Mouse (Mus musculus): ENCODE measurements around the gene Tssk2. TPM values are rescaled to one million over a fixed set of nuclear protein-coding genes. Genes with fewer than 3 reads are reported as not detected.

Tssk2 gene
- total RNA-seq, 2 experiments from 2014 or later, result not detected

- DNase-seq (ENCODE audit: low spot score in 2 of 2), result no peak
Measured at GRCm38 (mm10) chr16:17945081-17945831, 46.8 kb downstream of the Tssk2 start.

- DNase-seq (ENCODE audit: low spot score in 2 of 2), result no peak
Measured at GRCm38 (mm10) chr16:17949421-17949877, 51.0 kb downstream of the Tssk2 start.

Other genes with a start within 250 kb of the Tssk2 start
- gene Med15, start 165.7 kb upstream of the Tssk2 start, total RNA-seq (2021), result 10 to 100 TPM; 36.9 to 46.9 TPM
- gene Klhl22, start 139.0 kb upstream of the Tssk2 start, total RNA-seq (2021), result 10 to 100 TPM; 56.9 to 60.4 TPM
- gene Scarf2, start 101.4 kb upstream of the Tssk2 start, total RNA-seq (2021), result 10 to 100 TPM; 33.7 to 37.3 TPM
- gene B830017H08Rik, start 65.5 kb upstream of the Tssk2 start, total RNA-seq (2021), result under 1 TPM in 1 of 2 experiments, not detected in 1; 0.25 TPM
- gene Car15, start 60.3 kb upstream of the Tssk2 start, total RNA-seq (2021), result under 1 TPM; 0.83 to 0.98 TPM
- gene Gm20518, start 7.0 kb upstream of the Tssk2 start, total RNA-seq (2021), result under 1 TPM; 0.29 to 0.36 TPM
- gene Tssk1, start 4.4 kb upstream of the Tssk2 start, total RNA-seq (2021), result under 1 TPM; 0.07 to 0.08 TPM
- 10 to 100 TPM; 52.3 to 54.2 TPM for gene Dgcr2, start 75 bp upstream of the Tssk2 start, total RNA-seq (2021)
- 10 to 100 TPM; 16.2 to 20.2 TPM for gene Ess2, start 12.7 kb downstream of the Tssk2 start, total RNA-seq (2021)
- not detected for gene Gsc2, start 16.4 kb downstream of the Tssk2 start, total RNA-seq (2021)
- gene Slc25a1, start 29.6 kb downstream of the Tssk2 start, total RNA-seq (2021), result 10 to 100 TPM; 14.1 to 16.2 TPM
- gene Vpreb2, start 81.8 kb downstream of the Tssk2 start, total RNA-seq (2021), result not detected
- 10 to 100 TPM; 35.3 to 35.4 TPM for gene Dgcr6, start 154.2 kb downstream of the Tssk2 start, total RNA-seq (2021)
- gene Prodh, start 191.6 kb downstream of the Tssk2 start, total RNA-seq (2021), result 1 to 10 TPM; 3.1 to 3.7 TPM
- 1 to 10 TPM; 1.2 to 1.4 TPM for gene Rtn4r, start 229.0 kb downstream of the Tssk2 start, total RNA-seq (2021)